Mouse (Mus musculus) cerebellum, adult 2 months (tissue): ENCODE measurements around the gene Gm26897. TPM values are rescaled to one million over a fixed set of nuclear protein-coding genes. Genes with fewer than 3 reads are reported as not detected.
A peak's percentile ranks its signal among the peaks of the same experiment; 100 is the strongest.

Source experiments
- DNase-seq, 2 experiments: peaks; one replicate each; pipeline ENCODE4 v3.0.0; 2021
- H3K27ac ChIP-seq: fragments of 200-500 bp; 2 replicates; pipeline ENCODE4 v1.5.1; 2012; ENCODE audit warnings: low read length, control low read depth, inconsistent platforms; ENCODE audit not compliant: insufficient read depth
- H3K27me3 ChIP-seq: fragments of 200-500 bp; 2 replicates; pipeline ENCODE4 v1.6.1; 2012; ENCODE audit warnings: inconsistent platforms, mild to moderate bottlenecking, low read length, moderate library complexity; ENCODE audit not compliant: control insufficient read depth, insufficient read depth
- H3K4me1 ChIP-seq: fragments of 200-500 bp; 2 replicates; pipeline ENCODE4 v1.6.1; 2011; ENCODE audit warnings: low read length; ENCODE audit not compliant: control insufficient read depth, insufficient read depth
- H3K4me3 ChIP-seq: fragments of 200-500 bp; replicated peaks from 2 replicates; pipeline ENCODE3; 2011; ENCODE audit warnings: mild to moderate bottlenecking, low read depth, low read length, control low read depth; ENCODE audit not compliant: insufficient read depth
- CTCF ChIP-seq: fragments of 200-500 bp; IDR thresholded peaks from 2 replicates; pipeline ENCODE4 v1.5.1; 2011; ENCODE audit warnings: low read depth, mild to moderate bottlenecking, control low read depth, low read length, moderate library complexity, borderline replicate concordance; ENCODE audit not compliant: insufficient read depth
- POLR2A ChIP-seq: fragments of 200-500 bp; IDR thresholded peaks from 2 replicates; pipeline ENCODE4 v1.6.1; 2011; ENCODE audit warnings: low read length, control low read depth, borderline replicate concordance; ENCODE audit not compliant: insufficient read depth
- WGBS: fragments of 180-500 bp; shearing (Covaris S2); methylation state at CpG from one replicate; pipeline ENCODE4 v1.1.7; 2018; 5-methylcytosine and 5-hydroxymethylcytosine counted together
- polyA plus RNA-seq: library from polyadenylated mRNA; depleted of rRNA; stranded (reverse); fragments of >200 nt; gene quantifications from 2 replicates; pipeline ENCODE4 v1.2.3, GENCODE M21; 2012

Gm26897 gene
- polyA plus RNA-seq, 1 experiment: not detected

- Histone ChIP-seq H3K27ac (no peak overlapping the region), H3K4me3 (no peak overlapping the region), H3K4me1 (no peaks in the 10 kb centered on the region), H3K27me3 (no peaks in the 10 kb centered on the region)
- no peak for DNase-seq
- no peak for TF ChIP-seq CTCF
- TF ChIP-seq POLR2A: no peak
- WGBS: 41% methylated on average over 8 of the region's 8 CpGs
These were observed 24.4 kb upstream of the Gm26897 start for GRCm38 (mm10) chr5:111709195-111709901.

DNA sequence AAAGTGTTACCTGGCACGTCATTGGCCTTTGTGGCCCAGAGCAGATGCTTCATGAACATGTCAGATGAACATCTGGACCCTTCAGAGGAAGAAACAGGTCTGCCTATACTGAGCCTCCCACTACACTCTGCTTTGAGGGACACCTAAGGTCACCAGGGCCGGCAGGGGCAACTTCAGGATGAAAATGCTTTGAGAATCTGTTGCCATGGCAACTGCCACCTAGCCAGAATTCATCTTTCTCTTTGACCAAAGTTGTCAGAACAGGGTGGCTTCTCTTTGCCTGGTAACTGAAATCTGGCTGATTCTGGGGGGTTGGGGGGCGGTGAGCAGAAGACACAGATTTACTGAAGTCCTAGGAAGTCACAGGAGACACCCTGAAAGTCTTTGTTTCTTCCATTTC lies 14.7 kb upstream of the Gm26897 start:
- Histone ChIP-seq H3K27me3 (no peaks in the 10 kb centered on the region; the same call in 1 of the 2 replicates), H3K4me3 (no peak overlapping the region), H3K27ac (no peak overlapping the region), H3K4me1 (no peaks in the 10 kb centered on the region)
- WGBS: 70% methylated on average over 3 of the region's 3 CpGs
- DNase-seq: no peak
- no peak for TF ChIP-seq CTCF

GRCm38 (mm10) chr5:111720726-111721125 lies 13.0 kb upstream of the Gm26897 start:
- TF ChIP-seq POLR2A: no peak
- no peak for TF ChIP-seq CTCF
- Histone ChIP-seq H3K27ac (no peak overlapping the region), H3K27me3 (no peaks in the 10 kb centered on the region; the same call in 1 of the 2 replicates), H3K4me1 (no peaks in the 10 kb centered on the region), H3K4me3 (no peak overlapping the region)
- no peak for DNase-seq
- WGBS: 23% methylated on average over 9 of the region's 9 CpGs

GRCm38 (mm10) chr5:111724713-111725112 lies 9.0 kb upstream of the Gm26897 start:
- TF ChIP-seq CTCF (no peak), POLR2A (no peak)
- Histone ChIP-seq H3K4me3 (no peak overlapping the region), H3K27me3 (no peaks in the 10 kb centered on the region; the same call in 1 of the 2 replicates), H3K27ac (no peak overlapping the region), H3K4me1 (no peaks in the 10 kb centered on the region)
- peak; percentile 24 to 39 for DNase-seq
- 2% methylated on average over 10 of the region's 10 CpGs for WGBS

DNA sequence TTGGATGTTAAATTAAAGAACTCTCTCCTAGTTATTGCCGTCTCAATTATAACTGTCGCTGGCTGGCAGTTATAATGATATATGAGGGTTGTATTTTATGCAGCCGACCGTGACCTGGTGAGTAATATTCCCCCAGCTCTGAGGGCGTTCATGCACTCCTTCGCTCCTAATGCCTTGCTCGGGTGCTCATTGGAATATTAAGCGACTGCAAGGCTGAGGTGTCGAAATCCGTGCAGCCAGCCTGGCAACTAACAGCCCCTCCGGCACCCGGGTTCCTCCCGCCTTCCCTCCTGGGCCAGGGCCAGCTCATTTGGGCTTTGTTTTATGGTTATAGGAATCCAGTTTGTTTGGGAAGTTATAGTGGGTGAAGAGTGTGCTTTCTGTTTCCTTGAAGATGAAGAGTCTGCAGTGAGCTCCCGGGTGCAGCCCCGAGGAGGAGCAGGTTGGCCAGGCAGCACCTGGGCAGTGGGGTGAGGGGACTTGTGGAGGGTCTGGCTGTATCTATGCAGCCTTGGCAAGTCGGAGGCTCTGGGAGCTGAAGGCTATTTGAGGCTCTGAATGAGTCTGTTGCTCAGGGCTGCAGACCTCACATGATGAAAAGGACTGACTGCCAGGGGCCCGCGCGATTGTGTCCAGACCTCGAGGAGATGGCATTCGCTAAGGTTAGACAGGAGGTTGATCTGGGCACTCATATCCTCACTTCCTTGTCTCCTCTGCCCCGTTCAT lies 8.4 kb upstream of the Gm26897 start:
- TF ChIP-seq CTCF: no peak
- TF ChIP-seq POLR2A: no peak
- H3K27ac ChIP-seq: no peak overlapping the region
- DNase-seq: peak in 1 of 2 experiments; percentile 13

GRCm38 (mm10) chr5:111728411-111728810 lies 5.3 kb upstream of the Gm26897 start:
- Histone ChIP-seq H3K27me3 (no peaks in the 10 kb centered on the region; the same call in 1 of the 2 replicates), H3K27ac (no peak overlapping the region), H3K4me1 (no peaks in the 10 kb centered on the region), H3K4me3 (no peak overlapping the region)
- TF ChIP-seq CTCF: no peak
- DNase-seq: no peak
- WGBS: 80% methylated on average over 4 of the region's 4 CpGs

More for the DNA sequence above, 8.4 kb upstream of the Gm26897 start:
- no peak overlapping the region for H3K4me3 ChIP-seq
- no peaks in the 10 kb centered on the region; the same call in 1 of the 2 replicates for H3K27me3 ChIP-seq
- WGBS: 11% methylated on average over 22 of the region's 22 CpGs
- H3K4me1 ChIP-seq: no peaks in the 10 kb centered on the region

- no peaks in the 10 kb centered on the region for H3K27me3 ChIP-seq
- no peak overlapping the region for H3K4me3 ChIP-seq
- TF ChIP-seq CTCF: no peak
- no peak for TF ChIP-seq POLR2A
- no peak overlapping the region for H3K27ac ChIP-seq
- WGBS: 18% methylated on average over 16 of the region's 16 CpGs
- H3K4me1 ChIP-seq: no peaks in the 10 kb centered on the region
- DNase-seq: no peak
These were observed 3.1 kb upstream of the Gm26897 start for GRCm38 (mm10) chr5:111730560-111731167.

GRCm38 (mm10) chr5:111732194-111732593 lies 1.5 kb upstream of the Gm26897 start:
- WGBS: 60% methylated on average over 2 of the region's 2 CpGs
- Histone ChIP-seq H3K4me1 (no peaks in the 10 kb centered on the region), H3K4me3 (no peak overlapping the region), H3K27me3 (no peaks in the 10 kb centered on the region), H3K27ac (no peak overlapping the region)
- TF ChIP-seq CTCF: no peak
- DNase-seq: no peak
